Mouse (Mus musculus) small intestine, adult 2 months (tissue): ENCODE results near the gene Fam207a.

Source experiments
- CTCF ChIP-seq: fragments of 200-500 bp; IDR thresholded peaks from 2 replicates; pipeline ENCODE4 v1.5.1; 2012; ENCODE audit warnings: low read depth, mild to moderate bottlenecking, control low read depth, inconsistent platforms, low read length, moderate library complexity, mixed read lengths; ENCODE audit not compliant: insufficient replicate concordance, insufficient read length; ENCODE audit errors: extremely low read depth
- POLR2A ChIP-seq: fragments of 200-500 bp; IDR thresholded peaks from 2 replicates; pipeline ENCODE4 v1.6.1; 2012; ENCODE audit warnings: low read depth, mild to moderate bottlenecking, control low read depth, inconsistent platforms, low read length, moderate library complexity

DNA sequence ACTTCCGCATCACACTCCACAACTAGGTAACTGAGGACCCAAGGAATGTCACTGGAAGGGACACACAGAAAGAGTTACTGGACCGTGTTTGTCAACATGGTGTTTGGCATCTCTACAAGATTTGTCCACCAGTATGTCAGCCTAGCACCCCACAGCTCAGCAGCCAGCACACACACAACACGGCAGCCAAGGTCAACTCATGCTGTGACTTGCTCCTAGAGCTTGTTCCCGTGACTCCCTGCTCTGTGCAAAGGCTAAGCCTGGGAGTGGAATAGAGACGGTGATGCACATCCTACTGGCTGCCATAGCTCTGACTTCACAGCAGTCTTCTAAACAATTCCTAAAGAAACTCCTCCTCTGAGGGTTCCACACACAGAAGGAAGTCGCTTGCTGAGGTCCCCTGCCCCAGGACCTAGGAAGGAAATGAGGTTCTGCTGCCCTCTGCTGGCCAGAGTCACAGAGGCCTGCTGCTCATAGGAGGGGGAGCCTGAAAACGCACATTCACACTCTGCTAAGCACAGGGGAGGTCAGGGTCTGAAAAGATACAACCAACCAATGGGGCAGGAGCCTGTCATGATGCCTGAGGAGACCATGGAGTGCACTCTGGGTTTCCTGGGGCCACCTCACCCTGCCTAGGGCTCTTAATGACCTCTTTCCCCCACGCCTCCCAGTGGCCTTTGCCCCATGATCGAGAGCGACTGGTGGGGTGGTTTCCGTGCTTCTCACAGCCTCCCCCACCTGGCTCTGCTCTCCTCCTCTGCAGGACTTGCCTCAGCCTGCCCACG lies 6.0 kb downstream of the Fam207a start:
- TF ChIP-seq POLR2A (no peak), CTCF (peak; percentile 87; the same call in 1 of the 2 replicates)
